Mouse (Mus musculus) thymus, adult 18-20 months (tissue): ENCODE measurements around the gene Slc36a3.
"Not testable (repeated sequence)": the region's sequence is repeated elsewhere in the genome, so short reads cannot be mapped to it uniquely, and the experiment has no call there.

Experiments
- DNase-seq, 2 experiments: peaks; one replicate each; pipeline ENCODE4 v3.0.0; 2022; ENCODE audit warnings: mixed read lengths in 2 of 2

Slc36a3 gene

DNA sequence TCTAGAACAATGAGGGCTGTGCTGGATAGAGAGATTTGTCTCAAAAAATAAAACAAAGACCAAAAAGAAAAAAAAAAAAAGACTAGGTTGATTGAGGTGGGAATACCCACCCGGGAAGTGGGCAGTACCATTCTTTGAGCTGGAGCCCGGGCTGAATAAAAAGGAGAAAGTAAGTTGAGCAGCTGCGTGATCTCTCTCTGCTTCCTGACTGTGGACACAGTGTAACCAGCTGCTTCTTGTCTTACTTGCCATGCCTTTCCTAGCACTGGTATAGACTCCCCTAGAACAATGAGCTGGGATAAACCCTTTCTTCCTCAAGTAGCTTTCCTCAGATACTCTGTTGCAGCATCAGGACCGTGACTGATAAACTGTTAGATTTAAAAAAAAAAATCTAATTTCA, 10.0 kb downstream of the Slc36a3 start:
- no peak for DNase-seq

DNA sequence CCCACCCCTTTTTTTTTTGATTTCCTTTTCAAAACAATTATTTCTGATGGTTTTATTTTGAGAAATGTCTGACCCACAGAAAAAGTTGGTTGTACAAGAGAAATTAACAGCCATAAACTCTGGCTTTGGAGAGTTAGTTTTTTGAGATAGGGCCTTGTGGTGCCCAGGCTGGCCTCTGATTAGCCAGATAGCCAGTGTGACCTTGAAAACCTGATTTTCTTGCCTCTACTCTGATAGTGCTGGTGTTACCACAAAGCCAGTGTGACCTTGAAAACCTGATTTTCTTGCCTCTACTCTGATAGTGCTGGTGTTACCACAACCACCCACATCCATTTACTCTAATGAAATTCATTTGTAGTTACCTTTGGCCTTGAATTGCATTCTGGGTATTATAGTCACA, 13.9 kb downstream of the Slc36a3 start:
- no peak for DNase-seq

DNA sequence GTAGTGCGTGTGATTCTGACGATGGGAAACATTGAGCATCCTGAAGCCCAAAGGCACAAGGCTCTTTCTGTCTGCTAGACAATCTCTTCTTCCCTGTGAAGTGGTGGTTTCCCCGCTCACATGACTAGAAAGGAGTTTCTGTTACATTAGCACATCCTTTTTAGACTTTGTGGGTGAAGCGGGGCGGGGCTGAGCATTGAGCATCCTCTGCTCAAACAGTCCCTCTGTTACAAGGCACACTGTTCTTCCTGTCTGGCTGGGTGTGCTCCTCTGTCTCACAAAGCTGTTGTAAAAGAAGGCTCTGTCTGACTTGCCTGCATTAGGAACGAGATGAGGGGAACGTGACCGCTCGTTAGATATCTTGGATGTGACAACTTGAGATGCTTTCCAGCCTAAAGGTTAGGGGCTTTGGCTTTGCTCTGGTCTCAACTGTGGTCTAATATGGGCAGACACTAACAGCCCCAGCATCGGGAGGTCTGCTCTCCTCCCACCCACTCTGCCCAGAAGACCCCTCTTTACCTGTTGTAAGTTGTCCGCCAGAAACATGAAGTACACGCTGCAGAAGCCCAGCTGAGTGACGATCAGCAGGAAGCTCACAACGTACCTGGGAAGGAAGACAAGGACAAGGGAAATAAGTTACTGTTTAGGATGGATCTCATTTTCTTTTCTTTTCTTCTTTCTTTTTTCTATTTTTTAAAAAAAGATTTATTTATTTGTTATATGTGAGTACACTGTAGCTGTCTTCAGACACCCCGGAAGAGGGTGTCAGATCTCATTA, 14.5 kb downstream of the Slc36a3 start:
- DNase-seq: peak; percentile 76 to 88

DNA sequence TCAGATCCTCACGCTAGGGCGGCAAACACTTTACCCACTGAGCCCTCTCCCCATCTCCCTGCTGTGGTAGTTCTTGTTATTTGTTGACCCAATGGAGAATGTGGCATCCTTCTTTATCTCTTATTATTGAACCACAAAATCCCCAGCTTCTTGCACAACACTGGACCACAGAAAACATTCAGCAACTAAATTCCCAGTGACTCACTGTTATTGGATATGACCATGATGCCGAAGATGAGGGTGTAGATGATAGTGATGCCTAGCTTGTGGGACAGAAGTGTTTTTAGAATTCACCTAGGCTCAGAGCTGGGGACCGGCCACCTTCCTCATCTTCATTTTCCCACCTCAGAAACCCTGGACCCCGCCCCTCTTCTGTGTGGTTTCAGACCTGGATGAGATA, 16.6 kb downstream of the Slc36a3 start:
- no peak for DNase-seq

DNA sequence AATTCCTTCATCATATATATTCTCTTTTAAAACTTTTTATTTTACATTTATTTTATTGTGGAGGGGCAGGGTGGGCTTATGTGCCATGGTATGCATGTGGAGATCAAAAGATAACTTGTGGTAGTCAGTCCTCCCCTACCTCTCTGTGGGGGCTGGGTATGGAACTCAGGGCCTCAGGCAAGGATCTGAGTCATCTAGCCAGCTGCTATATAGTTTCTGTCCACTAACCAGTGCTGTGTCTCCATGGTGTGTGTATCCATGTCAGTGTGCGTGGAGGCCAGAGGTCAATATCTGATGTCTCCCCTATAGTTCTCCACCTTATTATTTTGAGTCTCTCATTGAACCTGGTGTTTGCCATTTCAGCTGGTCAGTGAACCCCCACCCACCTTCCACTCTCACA, 17.1 kb downstream of the Slc36a3 start:
- no peak for DNase-seq

DNA sequence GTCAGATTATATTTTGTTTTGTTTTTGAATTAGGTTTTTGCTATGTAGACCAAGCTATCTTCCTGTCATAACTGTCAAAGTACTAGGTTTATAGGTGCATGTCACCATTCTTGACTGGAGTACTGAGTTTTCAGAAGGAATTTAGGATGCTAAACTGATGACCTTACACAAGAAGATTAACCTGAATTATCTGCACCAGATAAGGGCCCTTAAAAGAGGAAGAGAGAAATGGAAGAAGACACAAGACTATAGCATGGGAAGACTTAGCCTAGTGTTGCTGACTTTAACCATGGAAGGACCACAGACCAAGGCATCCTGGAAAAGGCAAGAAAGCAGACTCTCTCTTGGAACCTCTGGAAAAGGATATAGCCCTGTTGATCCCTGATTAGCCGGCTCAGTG, 18.3 kb downstream of the Slc36a3 start:
- no peak for DNase-seq

DNA sequence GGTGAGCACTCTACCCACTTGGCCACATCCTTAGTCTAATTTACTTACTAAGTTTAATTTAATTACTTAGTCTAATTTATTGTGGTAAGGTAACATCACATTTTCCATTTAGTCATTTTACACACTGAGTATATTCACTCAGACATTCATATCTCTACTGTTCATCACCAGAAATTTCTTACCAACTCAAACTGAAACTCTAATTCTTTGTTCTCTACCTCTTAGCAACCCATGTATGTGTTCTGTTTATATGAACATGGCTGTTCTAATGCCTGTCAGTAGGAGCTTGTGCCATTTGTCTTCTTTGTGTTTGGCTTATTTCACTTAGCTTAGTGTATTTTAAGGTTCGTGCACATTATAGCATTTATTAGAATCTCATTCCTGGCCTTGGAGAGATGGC, 19.6 kb downstream of the Slc36a3 start:
- no peak for DNase-seq

DNA sequence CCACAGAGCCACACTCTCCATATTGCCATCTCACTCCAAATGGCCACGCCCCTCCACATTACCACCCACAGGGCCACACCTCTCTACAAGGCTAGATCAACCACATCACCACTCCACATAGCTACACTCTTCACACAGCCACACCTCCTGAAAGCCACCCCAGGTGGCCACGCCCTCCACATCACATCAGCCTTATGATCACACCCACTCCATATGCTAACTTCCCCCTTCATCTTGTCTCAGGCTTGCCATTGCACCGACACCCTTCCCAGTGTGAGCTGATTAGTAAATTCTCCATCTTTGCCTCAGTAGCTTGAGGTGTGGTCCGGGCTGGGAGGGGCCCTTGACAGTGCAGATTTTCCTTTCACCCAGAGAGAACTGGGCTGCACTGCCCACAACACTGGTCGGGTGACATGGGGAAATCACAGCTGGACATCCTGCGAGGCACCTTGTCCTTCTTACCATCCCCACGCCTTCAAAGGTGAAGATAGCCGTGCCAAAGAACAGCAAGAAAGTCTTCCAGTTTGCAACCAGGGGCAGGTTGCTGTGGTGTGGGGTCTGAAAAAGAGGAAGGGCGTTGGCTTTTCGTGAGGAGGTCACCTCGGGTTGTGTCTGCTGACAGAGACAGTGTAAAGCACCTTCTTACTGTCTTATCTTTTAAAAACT, 20.3 kb downstream of the Slc36a3 start:
- DNase-seq: no peak

DNA sequence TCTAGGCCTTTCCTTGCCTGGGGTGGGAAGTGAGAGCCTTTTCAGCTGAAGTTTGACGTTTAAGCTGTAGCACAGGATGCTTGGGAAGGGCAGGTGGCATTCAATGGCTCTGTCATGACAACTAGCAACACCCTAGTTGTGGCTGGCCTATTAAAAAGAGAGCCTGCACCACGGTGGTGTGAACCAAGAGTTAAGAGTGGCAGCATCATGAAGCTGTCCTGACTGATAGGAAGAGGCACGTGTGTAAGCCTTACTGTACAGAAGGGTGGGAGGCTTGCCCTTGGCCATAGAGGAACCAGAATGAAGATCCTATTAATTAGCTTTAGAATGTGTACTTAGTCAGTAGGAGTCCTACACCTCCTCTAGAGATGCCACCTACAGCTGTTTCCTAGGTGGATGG, 23.1 kb downstream of the Slc36a3 start:
- no peak for DNase-seq

DNA sequence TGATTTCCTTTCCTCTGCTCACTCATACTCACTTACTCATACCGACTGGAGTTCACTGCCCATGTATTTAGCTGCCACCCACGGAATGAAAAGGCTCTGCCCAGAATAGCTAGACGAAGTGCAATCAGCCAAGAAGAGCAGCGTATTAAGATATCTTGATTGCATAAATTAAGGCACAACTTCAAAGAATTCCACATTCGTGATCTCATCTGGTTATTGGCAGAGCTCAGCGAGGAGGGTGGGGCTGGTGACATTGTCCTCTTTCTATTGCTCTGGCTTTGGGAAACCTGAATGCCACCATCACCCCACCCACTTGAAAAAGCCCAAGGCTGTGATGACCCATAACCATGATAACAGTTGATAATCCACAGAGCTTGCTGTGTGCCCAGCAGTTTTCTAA, 23.6 kb downstream of the Slc36a3 start:
- DNase-seq: no peak

DNA sequence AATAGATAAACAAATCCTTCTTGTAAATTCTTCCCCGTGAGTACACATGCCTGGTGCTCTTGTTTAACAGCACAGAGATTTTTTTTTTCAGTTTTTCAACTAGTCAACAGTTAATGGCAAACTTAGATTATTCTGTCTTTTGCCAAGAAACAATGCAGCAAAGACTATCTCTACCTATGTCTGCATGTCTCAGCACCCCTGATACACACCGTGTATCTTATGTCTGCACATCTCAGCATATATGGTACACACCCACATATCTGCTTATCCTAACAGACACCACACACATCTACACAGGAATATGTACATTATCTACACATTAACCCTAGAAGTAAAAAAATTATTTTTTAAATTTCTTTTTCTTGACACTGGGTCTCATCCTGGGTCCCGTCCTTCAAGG, 24.8 kb downstream of the Slc36a3 start:
- DNase-seq: no peak

DNA sequence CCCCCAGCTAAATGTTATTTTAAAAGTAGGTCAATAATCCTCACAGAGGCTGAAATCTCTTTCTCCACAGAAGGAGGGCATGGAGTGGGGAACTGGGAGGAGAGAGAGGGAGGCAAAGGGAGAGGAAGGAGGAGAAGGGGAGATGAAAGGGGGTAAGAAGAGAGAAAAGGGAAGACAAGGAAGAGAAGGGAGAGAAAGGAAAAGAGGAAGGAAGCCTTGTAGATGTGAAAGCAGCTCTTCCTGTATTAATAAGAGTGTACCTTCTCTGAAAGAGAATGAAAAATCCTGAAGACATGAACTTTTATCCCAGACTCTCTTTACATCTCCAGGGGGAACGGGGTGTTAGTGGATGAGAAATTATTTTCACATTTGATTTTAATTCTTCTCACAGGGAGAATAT, 30.1 kb downstream of the Slc36a3 start:
- DNase-seq: no peak

DNA sequence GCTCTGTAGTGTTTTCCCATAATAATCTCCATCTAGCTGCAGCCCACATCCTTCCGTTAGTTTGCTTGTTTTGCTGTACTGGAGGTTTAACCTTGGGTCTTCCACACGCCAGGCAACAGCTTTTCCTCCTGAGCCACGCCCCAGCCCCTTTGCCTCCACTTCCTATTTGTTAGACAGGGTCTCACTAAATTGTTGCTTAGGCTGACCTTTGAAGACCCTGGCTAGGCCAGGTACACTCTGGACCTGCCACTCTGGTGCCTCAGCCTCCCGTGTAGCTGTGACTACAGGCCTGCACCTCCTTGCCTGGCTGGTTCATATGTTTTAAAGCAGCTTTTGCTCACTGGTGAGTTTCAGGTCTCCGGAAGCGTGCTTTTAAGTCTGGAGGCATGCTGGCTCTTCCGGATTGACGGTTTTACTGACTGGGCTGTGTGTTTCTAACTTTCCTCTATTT, 30.7 kb downstream of the Slc36a3 start:
- DNase-seq: peak; percentile 50 to 82

DNA sequence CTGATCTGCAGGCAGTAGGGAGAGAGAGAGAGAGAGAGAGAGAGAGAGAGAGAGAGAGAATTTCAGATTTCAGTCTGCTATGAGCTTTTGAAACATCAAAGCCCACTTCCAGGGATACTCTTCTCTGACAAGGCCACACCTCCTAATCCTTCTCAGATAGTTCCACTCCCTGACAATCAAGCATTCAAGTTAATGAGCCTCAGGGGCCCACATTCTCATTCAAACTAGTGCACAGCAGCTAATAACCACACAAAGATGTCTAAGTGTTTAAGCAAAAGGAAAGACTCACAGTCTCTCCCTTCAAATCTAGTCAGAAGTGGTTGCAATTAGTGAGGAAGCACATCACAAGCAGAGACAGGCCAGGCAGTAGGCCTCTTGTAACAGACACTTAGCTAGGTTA, 31.2 kb downstream of the Slc36a3 start:
- DNase-seq: no peak

DNA sequence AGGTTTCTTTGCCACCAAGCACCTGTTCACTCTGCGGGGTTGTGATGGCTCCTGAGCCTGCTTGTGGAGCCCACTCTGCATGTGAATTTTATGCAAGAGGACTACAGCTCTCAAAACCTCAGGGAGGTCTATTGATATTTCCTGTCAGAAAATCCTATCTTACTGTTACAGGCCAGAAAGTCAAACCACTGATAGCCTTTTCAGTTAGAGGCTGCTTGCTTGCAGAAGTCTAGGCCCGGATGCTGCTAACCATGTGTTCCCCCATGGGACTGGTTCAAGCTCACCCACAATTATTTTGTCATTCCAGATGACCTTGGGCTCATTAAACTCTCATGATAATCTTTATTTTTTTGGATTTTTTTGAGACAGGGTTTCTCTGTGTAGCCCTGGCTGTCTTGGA, 34.5 kb downstream of the Slc36a3 start:
- no peak for DNase-seq

DNA sequence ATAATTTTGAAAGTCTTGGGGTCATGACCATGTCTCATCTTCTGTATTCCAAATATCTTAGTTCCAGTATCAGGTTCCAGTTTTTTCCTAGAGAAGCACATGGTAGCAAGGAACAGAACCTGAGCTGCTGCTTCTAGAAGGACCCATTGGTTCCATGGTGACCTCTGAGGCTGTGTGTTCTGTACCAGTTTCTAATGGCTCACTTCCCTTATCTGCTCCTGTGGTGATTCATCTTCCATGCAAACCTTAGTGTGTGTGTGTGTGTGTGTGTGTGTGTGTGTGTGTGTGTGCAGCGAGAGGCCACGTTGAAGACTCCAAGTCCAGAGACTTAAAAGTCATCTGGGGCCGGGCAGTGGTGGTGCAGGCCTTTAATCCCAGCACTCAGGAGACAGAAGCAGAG, 35.5 kb downstream of the Slc36a3 start:
- no peak for DNase-seq

DNA sequence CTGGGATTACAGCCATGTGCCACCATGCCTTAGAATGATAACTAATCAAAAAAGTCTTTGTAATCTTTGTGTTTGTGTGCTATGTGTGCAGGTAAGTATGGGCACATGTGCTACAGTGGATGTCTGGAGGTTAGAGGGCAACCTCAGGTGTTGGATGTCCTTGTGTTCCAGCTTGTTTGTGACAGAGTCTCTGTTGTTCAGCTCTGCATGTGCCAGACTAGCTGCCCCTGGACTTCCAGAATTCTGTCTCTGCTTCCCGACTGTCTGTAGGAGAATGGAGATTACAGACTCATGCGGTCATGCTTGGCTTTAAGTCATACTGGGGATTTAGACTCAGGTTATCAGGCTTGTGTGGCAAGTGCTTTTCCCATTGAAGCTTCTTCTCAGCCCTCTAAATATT, 37.2 kb downstream of the Slc36a3 start:
- DNase-seq: no peak

DNA sequence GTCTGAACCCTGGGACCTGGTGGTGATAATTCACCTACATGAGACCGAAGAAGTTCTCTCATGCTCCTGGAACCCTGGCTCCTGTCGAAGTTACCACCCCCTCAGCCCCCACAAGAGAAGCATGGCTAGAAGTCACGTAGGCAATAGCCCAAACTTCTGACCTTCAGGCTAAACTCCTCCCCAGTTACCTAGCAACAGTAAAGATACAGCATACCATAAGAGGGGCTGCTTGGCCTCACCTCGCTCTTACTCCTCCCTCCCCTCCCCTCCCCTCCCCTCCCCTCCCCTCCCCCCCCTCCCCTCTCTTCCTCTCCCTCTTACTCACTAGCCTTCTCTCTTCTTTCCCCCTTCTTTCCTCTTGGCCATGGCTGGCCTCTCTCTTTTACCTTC, 37.7 kb downstream of the Slc36a3 start:
- DNase-seq: not testable (repeated sequence)

DNA sequence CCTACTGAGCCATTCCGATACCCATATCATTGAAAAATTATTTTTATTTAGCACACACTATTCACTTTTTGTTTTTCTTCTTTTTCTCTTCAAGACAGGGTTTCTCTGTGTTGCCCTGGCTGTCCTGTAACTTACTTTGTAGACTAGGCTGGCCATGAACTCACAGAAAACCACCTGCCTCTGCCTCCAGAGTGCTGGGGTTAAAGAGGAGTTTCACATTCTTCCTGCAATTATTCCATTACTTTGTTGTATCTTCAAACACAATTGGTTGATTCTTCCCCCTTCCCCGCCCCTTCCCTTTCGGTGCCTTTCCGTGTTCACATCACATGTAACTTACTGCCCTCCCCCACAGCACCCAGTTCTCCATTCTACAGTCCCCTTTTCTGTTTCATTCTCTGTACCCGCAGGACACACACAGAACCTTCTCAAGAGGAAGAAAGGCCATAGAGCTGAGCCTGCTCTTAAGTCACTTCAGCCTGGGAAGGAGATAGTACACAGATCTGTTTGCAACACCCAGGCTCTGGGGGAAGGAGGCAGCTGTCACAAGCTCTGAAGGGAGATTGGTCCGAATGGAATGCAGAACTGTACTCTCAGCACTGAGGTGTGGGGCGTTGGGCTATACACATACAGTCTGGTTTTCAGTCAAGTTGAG, 38.2 kb downstream of the Slc36a3 start:
- peak in 1 of 2 experiments; percentile 46 for DNase-seq

DNA sequence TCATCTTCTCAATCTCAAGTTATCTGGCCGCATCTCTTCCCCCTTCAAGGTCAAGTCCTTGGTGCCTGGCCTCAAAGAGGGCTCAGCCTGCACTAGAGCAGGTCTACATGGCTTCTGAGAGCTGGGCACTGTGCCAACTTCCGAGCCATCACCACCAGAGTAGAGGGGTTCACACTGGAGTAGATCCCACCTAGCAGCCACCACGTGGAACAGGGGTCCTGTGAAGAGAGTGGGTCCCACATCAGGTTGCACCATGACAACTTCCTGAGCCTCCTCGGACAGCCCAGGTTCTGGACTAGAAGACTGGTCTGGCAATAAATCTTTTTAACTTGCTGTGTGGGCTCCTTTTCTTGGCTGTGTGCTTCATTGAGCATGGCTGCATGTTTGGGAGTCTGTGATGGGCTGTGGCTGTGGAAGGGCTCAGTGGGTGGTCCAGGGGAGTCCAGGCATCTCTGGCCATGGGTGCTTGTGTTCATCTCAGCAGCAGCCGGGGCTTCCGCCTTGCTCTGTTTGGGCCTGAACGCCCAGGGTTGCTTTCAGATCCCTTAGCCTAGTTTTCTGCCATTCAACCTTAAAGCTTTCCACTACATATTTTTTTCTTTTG, 40.8 kb downstream of the Slc36a3 start:
- no peak for DNase-seq

DNA sequence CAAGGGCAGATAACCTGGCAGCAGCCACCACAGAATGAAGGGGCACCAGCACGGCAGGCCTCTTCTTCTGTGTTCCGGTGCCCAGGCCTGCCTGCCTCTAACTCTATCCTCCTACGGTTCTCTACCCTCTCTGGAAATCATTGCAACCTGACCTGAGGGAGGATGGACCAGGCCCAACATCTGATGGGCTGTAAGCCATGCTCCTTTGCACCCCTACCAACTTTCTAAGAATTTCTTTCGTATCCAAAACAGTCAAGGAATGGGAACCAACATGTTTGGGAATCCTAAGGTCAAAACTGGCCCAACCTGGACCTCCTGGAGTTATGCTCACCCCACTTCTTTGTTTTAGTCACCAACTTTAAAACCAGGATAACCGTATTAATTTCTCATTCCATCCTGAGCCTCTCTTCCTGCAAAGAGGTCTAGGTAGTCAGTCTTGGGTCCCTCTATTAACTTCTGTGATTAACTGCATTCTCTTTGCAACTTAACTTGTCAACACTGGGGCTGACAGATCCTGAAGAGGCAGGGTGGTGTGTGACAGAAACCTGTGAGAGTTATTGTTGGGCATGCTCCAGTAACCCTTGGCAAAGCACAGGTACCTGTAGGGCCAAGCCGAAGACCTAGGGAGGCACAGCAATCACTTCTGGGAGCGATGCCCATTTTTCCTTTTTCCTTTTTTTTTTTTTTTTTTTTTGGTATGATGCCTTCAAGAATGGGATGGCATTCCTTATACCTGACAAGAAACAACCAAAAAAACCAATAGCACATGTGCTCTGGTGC, 41.8 kb downstream of the Slc36a3 start:
- DNase-seq: no peak

DNA sequence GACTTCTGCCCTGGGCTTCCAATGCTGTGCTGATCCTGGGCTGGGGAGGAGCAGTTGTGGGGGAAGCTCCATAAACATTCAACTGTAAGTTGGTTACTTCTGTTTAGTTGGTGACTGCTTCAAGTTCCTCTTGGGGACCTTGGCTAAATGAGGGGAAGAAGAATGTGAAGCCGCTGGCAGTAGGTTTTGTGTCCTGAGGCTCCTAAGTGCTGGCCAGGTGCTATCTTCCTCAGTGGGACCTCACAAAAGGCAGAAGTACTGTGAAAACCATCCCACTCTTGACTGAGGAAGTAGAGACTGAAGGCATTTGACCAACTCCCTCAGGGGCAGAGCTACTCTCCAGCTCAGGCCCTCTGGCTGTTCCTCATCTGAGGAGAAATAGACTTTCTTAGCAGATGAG, 44.9 kb downstream of the Slc36a3 start:
- DNase-seq: no peak

DNA sequence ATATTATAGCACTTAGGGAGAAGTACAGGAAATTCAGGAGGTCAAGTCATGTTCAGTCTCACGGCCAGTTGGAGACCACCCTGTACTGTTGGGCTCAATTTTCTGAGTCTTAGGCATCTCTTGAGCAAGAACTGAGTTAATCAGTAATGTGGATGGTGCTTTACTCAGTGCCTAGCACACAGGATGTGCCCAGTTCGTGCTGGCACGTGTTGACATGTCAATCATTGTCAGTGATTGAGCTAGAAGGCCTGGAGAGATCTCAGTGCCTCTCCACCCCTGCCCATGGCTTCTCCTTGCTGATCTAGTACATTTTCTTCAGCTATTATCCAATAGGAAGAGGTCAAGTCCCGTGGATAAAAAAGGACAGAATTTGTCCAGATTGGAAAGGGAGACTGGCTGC, 46.1 kb downstream of the Slc36a3 start:
- DNase-seq: no peak
